13 mouse cellular contexts compared by ENCODE assay signal in the genomic region with DNA sequence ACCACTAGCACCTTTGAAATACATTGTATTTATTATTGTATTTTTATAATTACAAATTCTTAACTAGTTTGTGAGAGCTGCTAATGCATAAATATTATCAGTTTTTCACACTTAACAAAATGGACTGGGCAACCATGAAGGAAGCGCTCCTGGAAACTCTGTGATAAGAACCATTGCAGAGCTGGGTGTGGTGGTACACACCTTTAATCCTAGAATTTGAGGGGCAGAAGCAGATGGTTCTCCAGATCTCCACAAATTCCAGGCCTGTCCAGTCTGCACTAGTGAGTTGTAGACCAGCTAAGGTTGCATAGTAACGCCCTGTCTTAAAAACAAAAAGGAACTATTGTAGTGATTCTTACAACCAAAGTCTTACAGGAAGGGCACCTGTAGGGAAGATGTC.
"Had no signal": no experiment of that assay in that cellular context is flagged by ENCODE, and none has a peak within 500 bp of the region (broad histone marks: within the 10 kb centered on the region; RNA-seq: fewer than 3 reads in every experiment).

No protein-coding gene starts in this region.

- DNase-seq: kidney, adult 2 months; kidney, postnatal 36 days; layer of hippocampus, adult 9-11 months; layer of hippocampus, postnatal 36 days; lung, postnatal 14 days; right cerebral cortex, postnatal 14 days; thymus, postnatal 36 days had no signal

- H3K4me2 ChIP-seq: kidney, embryonic 15.5 days; limb, embryonic 12.5 days; lung, embryonic 15.5 days; midbrain, embryonic 13.5 days; neural tube, embryonic 12.5 days had no signal

- H3K4me3 ChIP-seq: kidney, embryonic 15.5 days; limb, embryonic 12.5 days; lung, embryonic 15.5 days; midbrain, embryonic 13.5 days; neural tube, embryonic 12.5 days had no signal

- H3K27ac ChIP-seq: kidney, embryonic 15.5 days; limb, embryonic 12.5 days; lung, embryonic 15.5 days; macrophage; midbrain, embryonic 13.5 days; neural tube, embryonic 12.5 days had no signal

- H3K9ac ChIP-seq: kidney, embryonic 15.5 days; limb, embryonic 12.5 days; lung, embryonic 15.5 days; midbrain, embryonic 13.5 days; neural tube, embryonic 12.5 days had no signal

- ATAC-seq: midbrain, embryonic 13.5 days had no signal

- H3K4me1 ChIP-seq: kidney, embryonic 15.5 days; limb, embryonic 12.5 days; lung, embryonic 15.5 days; midbrain, embryonic 13.5 days; neural tube, embryonic 12.5 days had no signal

- H3K27me3 ChIP-seq: kidney, embryonic 15.5 days; limb, embryonic 12.5 days; lung, embryonic 15.5 days; midbrain, embryonic 13.5 days; neural tube, embryonic 12.5 days had no signal

- H3K9me3 ChIP-seq: kidney, embryonic 15.5 days; limb, embryonic 12.5 days; lung, embryonic 15.5 days; midbrain, embryonic 13.5 days; neural tube, embryonic 12.5 days had no signal
